Mouse (Mus musculus) heart, postnatal 10 days (tissue): ENCODE measurements around the gene Rgs16. TPM values are rescaled to one million over a fixed set of nuclear protein-coding genes. Genes with fewer than 3 reads are reported as not detected.

ENCODE experiments used
- total RNA-seq, 2 experiments: library from RNA; stranded (reverse); gene quantifications; 2 replicates each; pipeline ENCODE4 v1.2.3; 2021

The Rgs16 gene
- total RNA-seq, 2 experiments from 2014 or later: 2.4 to 3.5 TPM

Other genes starting within 250 kb of the Rgs16 start
- gene Npl, start 190.3 kb upstream of the Rgs16 start, total RNA-seq: 1 to 10 TPM; 2.4 to 2.6 TPM
- gene Rgs8, start 87.3 kb upstream of the Rgs16 start, total RNA-seq: not detected
- gene Rnasel, start 9.1 kb downstream of the Rgs16 start, total RNA-seq: 10 to 100 TPM; 12.5 to 15.4 TPM
- gene Rgsl1, start 103.8 kb downstream of the Rgs16 start, total RNA-seq: not detected
- gene Teddm1b, start 134.0 kb downstream of the Rgs16 start, total RNA-seq: not detected
- gene Teddm1a, start 151.4 kb downstream of the Rgs16 start, total RNA-seq: not detected
- gene Glul, start 159.6 kb downstream of the Rgs16 start, total RNA-seq: 100 to 1,000 TPM; 208 to 345 TPM
- gene Teddm2, start 159.9 kb downstream of the Rgs16 start, total RNA-seq: under 1 TPM; 0.30 to 0.69 TPM